Comparison of ENCODE assay signal across 11 mouse cellular contexts in genomic region chr7:81161666-81162065, GRCm38 (mm10). TPM values are rescaled to one million over a fixed set of nuclear protein-coding genes. Genes with fewer than 3 reads are reported as not detected.
DNase-seq lines count a peak whose midpoint lies in the region; ATAC-seq and TF ChIP-seq lines count a peak whose summit lies in the region.
"Had no signal": no experiment of that assay in that cellular context is flagged by ENCODE, and none has a peak within 500 bp of the region (broad histone marks: within the 10 kb centered on the region; RNA-seq: fewer than 3 reads in every experiment).

No protein-coding gene starts in this region.

- H3K4me1 ChIP-seq in liver, embryonic 11.5 days (replicated peaks; ENCODE audit: control insufficient read depth, insufficient read depth, low read length): no peaks in the 10 kb centered on the region
- peaks cover 3% of the 10 kb centered on the region; the same call in 1 of the 2 replicates for H3K4me1 ChIP-seq in intestine, embryonic 15.5 days (replicated peaks)
- peaks cover 5% of the 10 kb centered on the region; the same call in 1 of the 2 replicates for H3K4me1 ChIP-seq in neural tube, embryonic 12.5 days

- peak; percentile 53; the same call in 1 of the 2 replicates for TF ChIP-seq CTCF in brain, embryonic 14.5 days (IDR thresholded peaks at IDR 0.05; ENCODE audit: borderline replicate concordance, extremely low read depth, insufficient read depth, insufficient read length)

- H3K36me3 ChIP-seq in liver, embryonic 11.5 days (ENCODE audit: control insufficient read depth, insufficient read depth, low read length): no peaks in the 10 kb centered on the region
- H3K36me3 ChIP-seq in intestine, embryonic 15.5 days: no peaks in the 10 kb centered on the region
- no peaks in the 10 kb centered on the region for H3K36me3 ChIP-seq in neural tube, embryonic 12.5 days
- H3K36me3 ChIP-seq: heart, embryonic 13.5 days had no signal

- no peak overlapping the region for H3K4me2 ChIP-seq in liver, embryonic 11.5 days
- H3K4me2 ChIP-seq in intestine, embryonic 15.5 days (replicated peaks): no peak overlapping the region
- H3K4me2 ChIP-seq in neural tube, embryonic 12.5 days (replicated peaks): no peak overlapping the region
- H3K4me2 ChIP-seq: heart, embryonic 13.5 days had no signal

- H3K9ac ChIP-seq in liver, embryonic 11.5 days (ENCODE audit: low read depth, low read length): no peak overlapping the region
- no peak overlapping the region for H3K9ac ChIP-seq in intestine, embryonic 15.5 days
- no peak overlapping the region for H3K9ac ChIP-seq in neural tube, embryonic 12.5 days
- H3K9ac ChIP-seq: heart, embryonic 13.5 days had no signal

- H3K4me3 ChIP-seq in liver, embryonic 11.5 days (ENCODE audit: low read depth, low read length): no peak overlapping the region
- H3K4me3 ChIP-seq in intestine, embryonic 15.5 days (replicated peaks): no peak overlapping the region
- no peak overlapping the region for H3K4me3 ChIP-seq in neural tube, embryonic 12.5 days
- H3K4me3 ChIP-seq: heart, embryonic 13.5 days had no signal

- no peak for TF ChIP-seq POLR2A in brain, embryonic 14.5 days (IDR thresholded peaks at IDR 0.05; ENCODE audit: borderline replicate concordance, extremely low read depth, insufficient read depth, insufficient read length, poor library complexity, severe bottlenecking)

- no peak overlapping the region for H3K27ac ChIP-seq in liver, embryonic 11.5 days (ENCODE audit: low read depth, low read length)
- H3K27ac ChIP-seq in intestine, embryonic 15.5 days: no peak overlapping the region
- H3K27ac ChIP-seq in neural tube, embryonic 12.5 days: no peak overlapping the region
- H3K27ac ChIP-seq: heart, embryonic 13.5 days had no signal

- peak; percentile 46 to 65 for DNase-seq in cerebellum, postnatal 14 days
- no peak for DNase-seq in cerebellum, adult 8-10 months
- peak; percentile 64 for DNase-seq in liver
- no peak for DNase-seq in liver, embryonic 11.5 days (ENCODE audit: low spot score)
- DNase-seq in brain, embryonic 14.5 days (ENCODE audit: low read depth): peak; percentile 62
- no peak for DNase-seq in frontal cortex, postnatal 25 days (ENCODE audit: low spot score in 2 of 2)

- WGBS in liver, embryonic 11.5 days: 68% methylated on average over 9 of the region's 9 CpGs
- 72% methylated on average over 9 of the region's 9 CpGs for WGBS in intestine, embryonic 15.5 days
- 71% methylated on average over 9 of the region's 9 CpGs for WGBS in neural tube, embryonic 12.5 days

- H3K27me3 ChIP-seq in liver, embryonic 11.5 days (replicated peaks; ENCODE audit: control insufficient read depth, insufficient read depth, low read length): no peaks in the 10 kb centered on the region; the same call in 1 of the 2 replicates
- H3K27me3 ChIP-seq in intestine, embryonic 15.5 days (replicated peaks): no peaks in the 10 kb centered on the region
- H3K27me3 ChIP-seq in neural tube, embryonic 12.5 days (replicated peaks): no peaks in the 10 kb centered on the region
- H3K27me3 ChIP-seq: heart, embryonic 13.5 days had no signal

- H3K9me3 ChIP-seq in liver, embryonic 11.5 days (ENCODE audit: control insufficient read depth, low read length): no peaks in the 10 kb centered on the region
- no peaks in the 10 kb centered on the region for H3K9me3 ChIP-seq in intestine, embryonic 15.5 days
- no peaks in the 10 kb centered on the region for H3K9me3 ChIP-seq in neural tube, embryonic 12.5 days
- H3K9me3 ChIP-seq: heart, embryonic 13.5 days had no signal

- no peak for ATAC-seq in liver, embryonic 11.5 days (replicated peaks; ENCODE audit: low FRiP score)
- ATAC-seq in intestine, embryonic 15.5 days: 0 out of 2 replicates have a peak, but pooled peaks have one; percentile 25
- ATAC-seq in neural tube, embryonic 12.5 days (ENCODE audit: low FRiP score, low read depth): 0 out of 2 replicates have a peak, but pooled peaks have one; percentile 9

RNA-seq across cellular contexts. Expression of gene Slc28a1, which starts 47.1 kb away (rescaled TPM):
- polyA plus RNA-seq in liver, embryonic 11.5 days (2014; fragmentation: Nextera tagmentation; extraction: Ambion mirVana): 0.58 and 0.67 TPM in 2 replicates
- 0.03 TPM in 2 replicates for polyA plus RNA-seq in brain, embryonic 14.5 days (2012; rRNA removed)
- 5.1 and 6.9 TPM in 2 replicates for polyA plus RNA-seq in intestine, embryonic 15.5 days (2015; fragmentation: Nextera tagmentation; extraction: Ambion mirVana)
- polyA plus RNA-seq in neural tube, embryonic 12.5 days (2016; fragmentation: Nextera tagmentation; extraction: Ambion mirVana): not detected in 2 replicates
- polyA plus RNA-seq: lung, embryonic 16.5 days; stomach, embryonic 14.5 days had no signal

RNA-seq across cellular contexts. Expression of gene Pde8a, which starts 51.7 kb away (rescaled TPM):
- polyA plus RNA-seq in liver, embryonic 11.5 days (2014; fragmentation: Nextera tagmentation; extraction: Ambion mirVana): 1.7 and 1.9 TPM in 2 replicates
- 3.1 and 4.6 TPM in 2 replicates for polyA plus RNA-seq in brain, embryonic 14.5 days (2012; rRNA removed)
- 2.7 and 3.3 TPM in 2 replicates for polyA plus RNA-seq in intestine, embryonic 15.5 days (2015; fragmentation: Nextera tagmentation; extraction: Ambion mirVana)
- 3.7 TPM in 2 replicates for polyA plus RNA-seq in neural tube, embryonic 12.5 days (2016; fragmentation: Nextera tagmentation; extraction: Ambion mirVana)

Comparison
In these comparisons a context has a peak if more than half of its experiments do, and no peak if none do; other contexts are left out.
1. DNase-seq: peak in cerebellum, postnatal 14 days (2 of 2), liver (single experiment) and brain, embryonic 14.5 days (single experiment); none in cerebellum, adult 8-10 months (single experiment), liver, embryonic 11.5 days (single experiment) and frontal cortex, postnatal 25 days (0 of 2).